Mouse (Mus musculus): Measurements from ENCODE around the gene Rps15.

Rps15 gene

DNA sequence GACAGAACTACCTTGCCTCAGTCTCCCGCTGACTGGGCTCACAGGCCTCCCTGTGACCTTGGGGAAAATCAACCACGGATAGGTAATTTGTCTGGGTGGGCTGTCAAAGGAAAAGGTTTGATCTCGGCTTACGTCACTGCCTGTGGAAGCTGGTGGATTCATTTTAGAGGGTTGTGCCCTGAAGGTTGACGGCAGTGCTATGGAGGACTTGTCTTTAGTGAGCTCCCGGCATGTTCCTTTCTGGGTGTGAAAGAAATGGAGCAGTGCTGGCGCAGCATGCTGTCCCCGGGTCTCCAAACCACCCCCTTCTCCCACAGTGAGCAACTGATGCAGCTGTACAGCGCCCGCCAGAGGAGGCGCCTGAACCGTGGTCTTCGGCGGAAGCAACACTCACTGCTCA is 1.1 kb downstream of the Rps15 start:
- no peak for DNase-seq

DNA sequence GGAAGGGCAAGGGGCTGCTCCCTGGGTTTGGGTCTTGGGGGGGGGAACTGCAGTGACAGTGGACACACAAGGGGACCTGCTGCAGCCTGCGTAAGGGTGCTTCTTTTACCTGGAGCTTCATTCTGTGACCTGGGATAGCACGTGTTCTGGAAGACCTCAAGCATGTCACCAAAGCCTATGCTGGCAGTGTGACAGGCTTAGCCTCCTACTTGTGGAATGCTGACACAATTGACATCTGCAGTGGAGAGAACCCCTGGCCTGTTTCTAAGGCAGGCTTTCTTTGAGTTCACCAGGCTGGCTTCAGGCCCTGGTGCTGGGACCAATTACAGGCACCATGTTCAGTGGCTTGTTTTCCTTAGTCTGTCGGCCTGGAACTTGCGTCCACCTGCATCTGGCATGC is 2.1 kb downstream of the Rps15 start:
- DNase-seq: no peak

DNA sequence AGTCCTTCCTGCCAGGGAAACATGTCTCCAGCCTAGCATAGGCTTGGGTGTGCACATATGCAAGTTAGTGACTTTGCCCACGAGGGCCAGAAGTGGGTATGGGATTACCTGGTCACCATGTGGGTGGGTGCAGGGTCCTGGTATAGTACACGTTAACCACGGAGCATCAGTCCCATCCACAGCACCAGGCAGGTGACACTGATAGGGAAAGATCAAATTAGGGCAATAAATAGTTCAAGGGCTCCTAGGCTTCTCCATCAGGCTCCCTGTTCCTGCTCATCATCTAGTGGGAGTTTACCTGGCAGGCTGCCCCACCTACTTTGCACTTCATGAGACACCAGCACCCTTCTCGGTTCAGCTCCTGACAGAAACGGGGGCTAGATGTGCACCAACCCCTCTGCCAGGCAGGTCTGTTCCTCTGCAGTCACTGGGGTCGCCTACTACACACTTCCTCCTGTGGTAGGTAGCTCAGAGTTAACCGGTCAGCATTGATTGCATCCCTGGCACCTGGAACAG is 2.6 kb downstream of the Rps15 start:
- peak; percentile 47 for DNase-seq

DNA sequence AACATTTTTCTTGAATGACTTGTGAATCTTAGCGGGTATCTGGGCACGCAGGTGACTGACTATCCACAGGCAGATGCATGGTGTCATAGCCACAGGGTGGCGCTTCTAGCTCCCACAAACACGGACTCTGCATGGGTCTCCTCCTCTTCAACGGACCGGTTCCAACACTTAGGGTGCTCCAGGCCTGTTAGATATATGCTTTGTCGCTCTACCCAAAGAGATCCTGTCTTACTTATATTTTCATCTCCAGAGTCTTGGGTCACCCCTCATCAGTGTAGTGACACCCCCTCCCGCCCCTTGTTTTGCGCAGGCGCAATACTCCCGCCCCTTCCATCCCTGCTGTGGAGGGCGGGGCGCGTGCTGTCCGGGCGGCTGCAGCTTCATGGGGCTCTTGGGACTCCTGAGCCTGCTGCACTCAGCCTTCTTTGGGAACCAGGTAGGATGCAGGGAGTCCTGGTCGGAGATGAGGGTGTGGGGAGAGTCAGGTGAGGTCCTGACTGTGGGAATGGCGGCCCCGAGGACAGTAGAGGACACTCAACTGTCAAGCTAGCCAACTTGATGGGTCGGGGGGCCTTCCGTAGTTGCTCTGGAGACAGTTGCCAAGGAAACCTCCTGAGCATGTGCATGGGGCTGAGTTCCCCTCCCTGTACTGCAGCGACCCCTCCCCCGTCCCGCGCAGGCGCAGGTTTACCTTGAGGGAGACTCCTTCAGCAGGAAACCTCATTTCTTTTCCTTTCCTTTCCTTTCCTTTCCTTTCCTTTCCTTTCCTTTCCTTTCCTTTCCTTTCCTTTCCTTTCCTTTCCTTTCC is 3.6 kb downstream of the Rps15 start, which contains the start of gene Apc2:
Gene Apc2 (plus strand): TSS at position 360 of the 808 bp plus-strand sequence.
- DNase-seq: peak; percentile 87

DNA sequence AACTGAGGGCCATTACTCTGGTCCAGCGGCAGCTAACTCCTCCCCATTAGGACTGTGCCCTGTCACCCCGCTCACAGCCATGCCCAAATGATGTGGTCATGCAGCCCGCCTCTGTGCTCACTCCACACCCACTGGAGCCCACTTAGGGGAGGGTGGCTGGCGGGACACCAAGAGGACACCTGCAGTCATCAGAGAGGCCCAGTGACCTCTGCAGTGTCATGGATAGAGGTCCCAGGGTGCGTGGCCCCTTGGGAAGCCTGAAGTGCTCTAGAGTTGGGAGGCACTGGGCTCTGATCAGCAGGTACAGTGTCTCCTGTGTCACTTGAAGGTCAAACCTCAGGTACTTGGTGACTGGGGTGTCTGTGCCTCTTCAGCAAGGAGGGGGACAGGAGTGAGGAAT is 4.6 kb downstream of the Rps15 start:
- peak; percentile 30 for DNase-seq

DNA sequence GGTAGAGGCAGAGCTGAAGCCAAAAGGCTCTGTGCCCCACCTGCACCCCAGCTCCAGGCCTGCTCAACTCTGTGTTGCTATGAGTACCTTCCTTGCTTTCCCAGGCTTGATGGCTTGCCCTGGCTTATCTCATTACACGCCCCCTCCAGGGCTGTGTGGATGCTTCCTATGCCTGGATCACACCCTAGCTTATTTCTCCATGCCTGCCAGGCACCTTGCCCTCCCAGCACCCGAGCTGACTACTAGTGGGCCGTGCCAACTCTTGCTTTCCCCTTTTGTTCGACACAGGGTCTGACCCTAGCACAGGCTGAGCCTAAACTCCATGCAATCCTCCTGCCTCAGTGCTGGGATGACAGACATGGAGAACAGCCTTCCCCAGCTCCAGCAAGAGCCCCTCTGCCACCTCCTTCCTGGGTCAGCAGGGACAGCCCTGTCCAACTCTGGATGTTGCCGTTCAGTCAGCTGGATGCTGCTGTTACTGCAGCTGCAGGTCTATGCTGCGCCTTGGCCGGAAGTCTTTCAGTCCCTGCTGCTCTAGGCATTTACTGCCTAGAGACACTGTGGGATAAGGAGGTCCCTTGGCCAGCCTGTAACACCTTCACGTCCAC is 5.4 kb downstream of the Rps15 start:
- DNase-seq: no peak

DNA sequence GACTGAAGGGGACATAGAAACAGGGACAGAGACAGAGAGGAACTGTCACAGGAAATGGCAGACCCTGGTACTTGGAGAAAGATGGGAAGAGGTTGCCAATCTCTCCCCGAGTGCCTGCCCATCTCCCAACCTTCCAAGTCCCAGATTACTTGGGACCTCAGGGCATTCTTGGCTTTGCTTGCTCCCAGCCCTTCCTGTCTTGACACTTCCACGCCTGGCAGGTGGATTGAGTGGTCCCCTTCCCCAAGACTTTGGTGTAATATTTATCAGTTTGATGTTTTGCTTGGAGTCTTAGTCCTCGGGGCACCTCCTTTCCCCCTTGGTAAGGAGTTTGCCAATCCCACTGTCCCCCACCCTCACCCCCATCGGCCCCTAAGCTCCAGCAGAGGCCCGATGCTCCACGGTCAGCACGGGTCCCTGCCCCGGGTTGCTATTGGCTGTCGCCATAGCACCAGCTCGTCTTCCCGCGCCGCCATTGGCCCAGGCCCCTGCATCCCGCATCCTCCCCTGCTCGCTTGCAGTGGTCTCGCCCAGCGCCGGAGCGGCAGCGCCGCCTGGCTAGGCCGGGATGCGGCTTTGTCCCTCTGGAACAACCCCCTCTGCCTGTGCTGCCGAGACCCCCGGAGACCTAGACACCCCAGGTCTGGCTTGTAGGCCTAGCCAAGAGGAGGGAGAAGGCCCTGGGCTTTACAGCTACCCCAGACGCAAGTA is 6.5 kb downstream of the Rps15 start:
- DNase-seq: peak; percentile 95

DNA sequence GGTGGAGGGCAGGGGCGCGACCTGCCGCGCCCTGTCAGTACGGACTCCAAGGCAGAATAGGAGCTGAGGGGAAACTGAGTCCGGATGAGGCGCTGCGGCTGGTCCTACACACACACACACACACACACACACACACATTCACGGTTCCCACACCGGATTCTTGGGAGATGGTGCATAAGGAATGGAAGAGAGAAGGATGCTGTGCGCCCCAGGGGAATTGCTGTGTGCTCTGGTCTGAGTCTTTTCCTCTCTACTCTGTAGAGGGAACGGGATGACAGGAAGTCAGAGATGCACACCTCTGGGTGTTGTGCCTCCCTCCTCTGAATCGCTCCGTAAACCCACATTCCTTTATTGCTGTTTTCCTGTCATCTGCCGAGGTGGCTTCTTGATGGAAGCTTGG is 7.0 kb downstream of the Rps15 start:
- DNase-seq: no peak

DNA sequence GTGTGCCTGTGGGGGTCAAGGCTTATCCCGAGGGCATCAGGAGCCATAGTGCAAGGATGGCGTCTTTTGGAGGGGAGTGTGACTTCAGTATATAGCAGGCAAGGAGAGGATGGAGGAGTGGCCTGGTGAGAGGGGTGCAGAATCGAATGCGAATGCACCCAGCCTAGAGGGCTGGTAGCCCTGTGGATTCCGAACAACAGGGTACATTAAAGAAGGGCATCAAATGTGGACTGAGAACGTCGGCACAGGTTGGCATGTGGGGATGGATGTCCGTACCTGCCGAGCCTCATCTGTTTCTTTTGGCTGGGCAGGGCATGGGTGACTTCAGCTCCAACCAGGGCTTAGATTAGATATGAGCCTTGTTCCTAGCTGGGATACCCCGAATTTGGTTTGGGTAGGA is 7.6 kb downstream of the Rps15 start:
- DNase-seq: no peak

DNA sequence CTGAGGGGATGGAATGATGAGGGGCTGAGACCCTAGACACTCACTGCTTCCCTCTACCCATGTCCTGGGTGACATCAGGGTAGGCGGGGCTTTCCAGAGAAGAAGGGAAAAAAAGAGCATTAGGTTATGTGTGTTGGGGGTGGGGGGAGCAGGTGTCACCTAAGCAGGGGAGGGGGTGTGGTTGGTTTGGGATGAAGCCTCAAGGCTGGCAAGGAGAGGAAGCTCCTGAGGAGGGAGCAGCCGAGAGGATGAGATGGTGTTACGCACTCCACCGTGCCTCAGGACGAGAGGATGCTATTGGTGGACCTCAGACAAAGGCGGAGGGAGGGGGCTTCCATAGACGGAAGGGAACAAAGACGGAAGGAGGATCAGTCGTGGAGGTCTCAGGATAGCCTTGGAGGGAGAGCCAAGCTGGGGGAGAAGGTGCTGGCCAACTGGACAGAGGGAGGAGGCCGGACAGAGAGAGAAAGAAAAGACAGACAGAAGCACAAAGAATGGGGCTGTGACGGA is 8.5 kb downstream of the Rps15 start:
- DNase-seq: peak; percentile 71

DNA sequence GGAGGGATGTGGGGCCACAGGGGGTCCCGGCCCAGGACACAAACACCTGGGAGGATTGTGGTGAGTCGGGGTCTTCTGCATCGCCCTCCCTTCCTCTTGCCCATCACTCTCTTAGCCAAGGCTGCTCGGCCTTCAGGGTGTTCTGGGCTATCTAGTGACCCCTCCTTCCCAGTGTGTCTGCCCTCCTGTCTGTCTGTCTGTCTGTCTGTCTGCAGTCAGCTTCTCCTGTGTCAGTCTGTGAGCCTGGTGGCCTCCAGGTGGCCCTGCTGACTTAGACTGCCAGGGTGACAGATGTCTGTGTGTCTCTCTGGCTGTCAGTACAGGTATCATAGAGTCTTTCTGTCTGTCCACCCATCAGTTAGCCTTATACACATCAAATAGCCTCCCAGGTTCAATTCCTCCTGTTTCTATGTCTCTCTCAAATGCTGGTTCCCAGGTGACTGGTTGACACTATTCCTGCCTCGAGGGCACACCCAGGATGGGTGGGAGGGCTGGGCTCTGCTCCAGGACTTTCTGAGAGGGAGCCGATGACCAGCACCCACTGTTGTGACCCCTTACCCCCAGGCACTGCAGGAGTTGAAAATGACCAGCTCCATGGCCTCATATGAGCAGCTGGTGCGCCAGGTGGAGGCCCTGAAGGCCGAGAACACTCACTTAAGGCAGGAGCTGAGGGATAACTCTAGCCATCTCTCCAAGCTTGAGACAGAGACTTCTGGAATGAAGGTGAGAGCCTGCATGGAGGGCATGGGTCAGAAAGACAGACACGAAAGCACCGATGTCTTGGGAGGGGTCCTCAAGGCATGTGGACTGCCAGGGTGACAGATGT is 9.2 kb downstream of the Rps15 start:
- DNase-seq: no peak

DNA sequence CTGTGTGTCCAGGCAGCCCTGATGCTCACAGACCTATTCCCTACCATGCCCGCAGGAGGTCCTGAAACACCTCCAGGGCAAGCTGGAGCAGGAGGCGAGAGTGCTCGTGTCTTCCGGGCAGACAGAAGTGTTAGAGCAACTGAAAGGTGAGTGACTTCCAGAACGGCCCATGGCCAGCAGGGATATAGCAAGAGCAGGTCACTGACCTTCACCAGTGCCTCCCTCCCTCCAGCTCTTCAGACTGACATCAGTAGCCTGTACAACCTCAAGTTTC is 9.8 kb downstream of the Rps15 start:
- DNase-seq: no peak

DNA sequence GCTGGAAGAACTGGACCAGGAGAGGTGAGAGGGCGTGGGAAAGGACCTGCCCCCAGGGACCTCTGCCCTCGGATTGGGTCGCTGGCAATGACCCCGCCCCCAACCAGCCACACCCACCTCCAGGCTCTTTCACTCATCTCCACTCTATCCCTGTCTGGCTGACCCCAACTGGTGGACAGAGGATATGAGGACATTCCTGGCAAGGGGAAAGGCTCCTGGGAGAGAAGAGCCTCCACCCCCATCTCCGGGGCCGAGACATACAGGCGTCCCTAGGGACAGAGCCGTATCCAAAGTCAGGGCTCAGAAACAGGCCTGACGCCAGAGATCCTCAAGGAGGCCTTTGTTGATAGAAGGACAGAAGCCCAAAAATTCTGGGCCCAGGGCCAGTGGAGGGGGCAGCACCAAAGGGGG is 10.2 kb downstream of the Rps15 start:
- DNase-seq: peak; percentile 75

DNA sequence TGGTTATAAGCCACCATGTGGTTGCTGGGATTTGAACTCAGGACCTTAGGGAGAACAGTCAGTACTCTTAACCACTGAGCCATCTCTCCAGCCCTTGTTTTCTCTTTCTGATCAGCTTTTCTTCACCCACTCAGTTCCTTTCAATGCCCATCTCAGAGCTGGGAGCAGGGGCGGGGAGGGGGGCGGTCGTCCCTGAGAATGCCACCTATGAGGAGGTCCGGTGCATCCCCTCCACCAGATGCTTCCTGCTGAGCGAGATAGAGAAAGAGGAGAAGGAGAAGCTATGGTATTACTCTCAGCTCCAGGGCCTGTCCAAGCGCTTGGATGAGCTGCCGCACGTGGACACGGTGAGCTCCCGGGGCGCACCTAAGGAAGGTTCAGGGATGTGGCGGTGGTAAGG is 12.2 kb downstream of the Rps15 start:
- DNase-seq: no peak

DNA sequence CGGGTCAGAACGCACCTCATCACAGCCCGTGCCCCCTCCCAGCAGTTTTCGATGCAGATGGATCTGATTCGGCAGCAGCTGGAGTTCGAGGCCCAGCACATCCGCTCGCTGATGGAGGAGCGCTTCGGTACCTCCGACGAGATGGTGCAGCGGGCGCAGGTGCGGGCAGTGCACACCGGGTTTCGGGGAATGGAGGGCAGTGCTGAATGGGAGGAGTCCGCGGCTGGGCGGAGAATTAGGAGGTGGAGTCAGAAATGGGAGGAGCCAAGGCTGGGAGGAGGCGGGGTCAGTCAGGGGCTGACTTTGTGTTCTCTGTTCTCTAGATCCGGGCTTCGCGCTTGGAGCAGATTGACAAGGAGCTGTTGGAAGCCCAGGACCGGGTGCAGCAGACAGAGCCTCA is 12.6 kb downstream of the Rps15 start:
- DNase-seq: no peak

DNA sequence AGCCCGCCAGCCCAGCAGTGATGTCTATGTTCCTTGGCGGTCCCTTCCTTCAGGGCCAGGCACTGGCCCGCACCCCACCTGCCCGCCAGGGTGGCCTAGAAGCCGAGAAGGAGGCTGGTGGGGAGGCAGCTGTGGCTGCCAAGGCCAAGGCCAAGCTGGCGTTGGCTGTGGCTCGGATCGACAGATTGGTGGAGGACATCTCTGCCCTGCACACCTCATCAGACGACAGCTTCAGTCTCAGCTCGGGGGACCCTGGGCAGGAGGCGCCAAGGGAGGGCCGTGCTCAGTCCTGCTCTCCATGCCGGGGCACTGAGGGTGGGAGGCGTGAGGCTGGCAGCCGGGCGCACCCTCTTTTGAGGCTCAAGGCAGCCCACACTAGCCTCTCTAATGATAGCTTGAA is 19.3 kb downstream of the Rps15 start:
- DNase-seq: no peak

DNA sequence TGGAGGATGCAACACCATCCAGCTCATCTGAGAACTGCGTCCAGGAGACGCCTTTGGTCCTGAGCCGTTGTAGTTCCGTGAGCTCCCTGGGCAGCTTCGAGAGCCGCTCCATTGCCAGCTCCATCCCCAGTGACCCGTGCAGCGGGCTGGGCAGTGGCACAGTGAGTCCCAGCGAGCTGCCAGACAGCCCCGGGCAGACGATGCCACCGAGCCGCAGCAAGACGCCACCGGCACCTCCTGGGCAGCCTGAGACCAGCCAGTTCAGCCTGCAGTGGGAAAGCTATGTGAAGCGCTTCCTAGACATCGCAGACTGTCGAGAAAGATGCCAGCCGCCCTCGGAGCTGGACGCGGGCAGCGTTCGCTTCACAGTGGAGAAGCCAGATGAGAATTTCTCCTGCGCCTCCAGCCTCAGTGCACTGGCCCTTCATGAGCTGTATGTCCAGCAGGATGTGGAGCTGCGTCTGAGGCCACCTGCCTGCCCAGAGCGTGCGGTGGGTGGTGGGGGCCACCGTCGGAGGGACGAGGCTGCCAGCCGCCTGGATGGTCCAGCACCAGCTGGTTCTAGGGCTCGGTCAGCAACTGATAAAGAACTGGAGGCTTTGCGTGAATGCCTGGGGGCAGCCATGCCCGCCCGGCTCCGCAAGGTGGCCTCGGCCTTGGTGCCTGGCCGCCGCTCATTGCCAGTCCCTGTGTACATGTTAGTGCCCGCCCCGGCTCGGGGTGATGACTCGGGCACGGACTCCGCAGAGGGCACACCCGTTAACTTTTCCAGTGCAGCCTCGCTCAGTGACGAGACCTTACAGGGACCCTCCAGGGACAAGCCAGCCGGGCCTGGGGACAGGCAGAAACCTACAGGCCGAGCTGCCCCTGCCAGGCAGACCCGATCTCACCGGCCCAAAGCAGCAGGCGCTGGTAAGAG is 20.6 kb downstream of the Rps15 start:
- DNase-seq: peak; percentile 26

DNA sequence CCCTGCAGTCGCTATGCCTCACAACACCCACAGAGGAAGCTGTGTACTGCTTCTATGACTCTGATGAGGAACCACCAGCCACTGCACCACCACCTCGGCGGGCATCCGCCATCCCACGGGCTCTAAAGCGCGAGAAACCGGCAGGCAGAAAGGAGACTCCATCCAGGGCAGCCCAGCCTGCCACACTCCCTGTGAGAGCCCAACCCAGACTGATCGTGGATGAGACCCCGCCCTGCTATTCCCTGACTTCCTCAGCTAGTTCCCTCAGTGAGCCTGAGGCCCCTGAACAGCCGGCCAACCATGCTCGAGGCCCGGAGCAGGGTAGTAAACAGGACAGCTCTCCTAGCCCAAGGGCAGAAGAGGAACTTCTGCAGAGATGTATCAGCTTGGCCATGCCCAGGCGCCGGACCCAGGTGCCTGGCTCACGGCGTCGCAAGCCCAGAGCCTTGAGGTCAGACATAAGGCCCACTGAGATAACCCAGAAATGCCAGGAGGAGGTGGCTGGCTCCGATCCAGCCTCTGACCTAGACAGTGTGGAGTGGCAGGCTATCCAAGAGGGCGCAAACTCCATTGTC is 21.5 kb downstream of the Rps15 start:
- DNase-seq: peak; percentile 37

DNA sequence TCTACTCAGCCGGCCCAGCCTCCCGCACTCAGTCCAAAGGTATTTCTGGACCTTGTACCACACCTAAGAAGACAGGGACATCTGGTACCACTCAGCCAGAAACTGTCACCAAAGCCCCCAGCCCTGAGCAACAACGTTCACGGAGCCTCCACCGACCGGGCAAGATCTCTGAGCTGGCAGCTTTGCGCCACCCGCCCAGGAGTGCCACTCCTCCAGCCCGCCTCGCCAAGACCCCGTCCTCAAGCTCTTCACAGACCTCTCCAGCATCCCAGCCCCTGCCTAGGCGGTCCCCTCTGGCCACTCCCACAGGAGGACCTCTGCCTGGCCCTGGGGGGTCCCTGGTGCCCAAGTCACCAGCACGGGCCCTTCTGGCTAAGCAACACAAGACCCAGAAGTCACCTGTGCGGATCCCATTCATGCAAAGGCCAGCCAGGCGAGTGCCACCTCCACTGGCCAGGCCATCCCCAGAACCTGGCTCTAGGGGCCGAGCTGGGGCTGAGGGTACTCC is 22.3 kb downstream of the Rps15 start:
- DNase-seq: peak; percentile 34

DNA sequence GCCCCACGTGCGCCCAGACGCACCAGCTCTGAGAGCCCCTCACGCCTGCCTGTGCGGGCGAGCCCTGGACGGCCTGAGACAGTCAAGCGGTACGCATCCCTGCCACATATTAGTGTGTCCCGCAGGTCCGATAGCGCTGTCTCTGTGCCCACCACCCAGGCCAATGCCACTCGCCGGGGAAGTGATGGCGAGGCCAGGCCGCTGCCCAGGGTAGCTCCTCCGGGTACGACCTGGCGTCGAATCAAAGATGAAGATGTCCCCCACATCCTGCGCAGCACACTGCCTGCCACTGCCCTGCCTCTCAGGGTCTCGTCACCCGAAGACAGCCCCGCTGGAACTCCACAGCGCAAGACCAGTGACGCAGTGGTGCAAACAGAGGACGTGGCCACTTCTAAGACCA is 23.1 kb downstream of the Rps15 start:
- DNase-seq: peak; percentile 28

DNA sequence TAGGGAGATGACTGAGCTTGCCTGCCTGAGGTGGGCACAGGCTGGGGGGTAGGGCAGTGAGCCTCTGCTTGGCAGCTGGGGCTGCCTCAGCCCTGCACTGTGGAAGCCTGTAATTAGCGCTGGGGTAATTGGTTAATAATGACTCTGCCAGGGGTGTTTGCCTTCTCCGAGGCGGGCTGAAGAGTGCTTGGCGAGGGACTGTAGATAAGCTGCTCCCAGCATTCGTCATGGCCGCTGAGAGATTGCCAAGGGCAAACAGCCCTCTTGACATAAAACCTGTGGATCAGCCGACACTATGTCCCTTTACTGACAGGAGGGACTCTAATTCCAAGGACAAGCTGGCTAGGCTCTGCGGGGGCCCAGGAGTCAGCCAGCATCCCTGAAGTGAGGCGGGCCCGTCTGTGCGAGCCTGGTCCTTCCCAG is 24.1 kb downstream of the Rps15 start:
- no peak for DNase-seq

All from right cerebral cortex, postnatal 4 days (tissue).